Mouse (Mus musculus) heart, postnatal 36 days (tissue): ENCODE data around the gene Prkag1. TPM values are rescaled to one million over a fixed set of nuclear protein-coding genes. Genes with fewer than 3 reads are reported as not detected.

Experiments used
- DNase-seq, 2 experiments: peaks; one replicate each; pipeline ENCODE4 v3.0.0; 2021 to 2022
- intact Hi-C: fragments of 180-260 bp; cut with DNase I; formaldehyde crosslinking; loops from one replicate; pipeline ENCODE4 v1.15.1; 2025
- total RNA-seq, 2 experiments: library from RNA; stranded (reverse); gene quantifications; 2 replicates each; pipeline ENCODE4 v1.2.3; 2021

Prkag1 gene
- 100 to 1,000 TPM in 1 of 2 experiments, 10 to 100 TPM in 1; 99.8 to 112 TPM for total RNA-seq

DNA sequence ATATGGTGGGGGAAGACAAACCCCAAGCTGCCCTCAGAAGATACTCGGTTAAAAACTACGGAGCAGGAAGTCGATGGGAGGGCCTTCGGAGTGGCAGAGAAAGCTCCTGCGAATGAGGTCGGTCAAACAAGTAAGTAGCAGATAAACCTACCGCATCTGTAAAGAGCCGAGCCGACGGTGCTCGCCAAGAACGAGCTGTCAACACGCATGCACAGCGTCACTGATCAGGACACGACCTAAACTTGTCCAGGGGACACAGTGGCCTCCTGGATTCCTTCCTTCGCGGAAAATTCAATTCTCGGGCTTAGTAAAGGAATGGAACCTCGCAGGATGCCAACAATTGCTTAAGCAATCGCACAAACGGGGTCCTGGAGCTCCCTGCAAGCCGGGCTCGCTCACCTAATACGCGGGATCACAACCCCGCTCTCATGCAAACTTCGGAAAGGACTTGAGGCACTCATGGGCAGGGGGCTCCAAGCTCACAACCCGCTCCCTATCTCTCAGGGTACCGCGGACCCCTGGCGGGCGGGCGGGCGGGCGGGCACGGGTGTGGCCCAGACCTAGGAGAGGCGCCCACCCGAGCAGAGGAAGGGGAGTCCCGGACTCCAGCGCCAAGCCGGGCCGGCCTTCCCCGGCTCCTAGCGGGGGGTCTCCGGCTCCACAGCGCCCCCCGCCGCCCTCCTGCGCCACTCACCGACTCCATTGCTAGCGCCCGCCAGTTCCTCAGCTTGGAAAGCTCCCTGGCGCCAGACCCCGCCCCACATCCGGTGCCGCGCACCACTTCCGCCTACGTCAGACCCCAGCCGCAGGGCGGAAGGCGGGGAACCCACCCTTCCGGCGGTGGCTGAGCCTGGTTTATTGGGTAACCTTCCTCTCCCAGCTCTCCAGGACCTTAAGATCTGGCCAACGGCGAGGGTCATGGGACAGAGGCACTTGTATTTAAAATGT is at the start of gene Prkag1:
TSS of gene Prkag1 (minus strand) at position 786 of the 948 bp plus-strand sequence.
- DNase-seq: peak; percentile 97 to 98
- intact Hi-C loops: loop anchor here (1.0 kb wide), 1 partner anchor 169 kb away; the partner anchor contains the start of gene Ddx23

DNA sequence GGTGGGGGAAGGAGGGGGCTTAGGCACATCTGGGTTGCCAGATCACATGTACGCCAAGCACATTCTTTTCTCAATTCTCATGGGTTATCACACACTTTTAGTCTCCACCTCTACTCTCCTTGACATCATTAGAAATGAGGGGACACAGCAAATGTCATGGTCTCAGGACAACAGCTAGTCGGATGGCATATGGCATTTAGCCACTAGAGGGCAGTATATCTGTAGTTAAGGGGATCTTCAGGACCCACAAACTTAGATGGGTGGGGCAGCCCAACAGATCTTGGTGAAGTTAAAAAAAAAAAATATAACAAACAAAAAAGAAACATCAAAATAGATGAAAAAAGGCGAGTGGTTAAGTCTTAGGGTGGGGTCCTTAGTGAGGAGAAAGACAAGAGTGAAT is 46.0 kb upstream of the Prkag1 start:
- peak; percentile 65 to 70 for DNase-seq
- intact Hi-C loops: loop anchor here (1.0 to 2.0 kb wide), 2 partner anchors 51 to 117 kb away; no protein-coding TSS in a partner anchor

DNA sequence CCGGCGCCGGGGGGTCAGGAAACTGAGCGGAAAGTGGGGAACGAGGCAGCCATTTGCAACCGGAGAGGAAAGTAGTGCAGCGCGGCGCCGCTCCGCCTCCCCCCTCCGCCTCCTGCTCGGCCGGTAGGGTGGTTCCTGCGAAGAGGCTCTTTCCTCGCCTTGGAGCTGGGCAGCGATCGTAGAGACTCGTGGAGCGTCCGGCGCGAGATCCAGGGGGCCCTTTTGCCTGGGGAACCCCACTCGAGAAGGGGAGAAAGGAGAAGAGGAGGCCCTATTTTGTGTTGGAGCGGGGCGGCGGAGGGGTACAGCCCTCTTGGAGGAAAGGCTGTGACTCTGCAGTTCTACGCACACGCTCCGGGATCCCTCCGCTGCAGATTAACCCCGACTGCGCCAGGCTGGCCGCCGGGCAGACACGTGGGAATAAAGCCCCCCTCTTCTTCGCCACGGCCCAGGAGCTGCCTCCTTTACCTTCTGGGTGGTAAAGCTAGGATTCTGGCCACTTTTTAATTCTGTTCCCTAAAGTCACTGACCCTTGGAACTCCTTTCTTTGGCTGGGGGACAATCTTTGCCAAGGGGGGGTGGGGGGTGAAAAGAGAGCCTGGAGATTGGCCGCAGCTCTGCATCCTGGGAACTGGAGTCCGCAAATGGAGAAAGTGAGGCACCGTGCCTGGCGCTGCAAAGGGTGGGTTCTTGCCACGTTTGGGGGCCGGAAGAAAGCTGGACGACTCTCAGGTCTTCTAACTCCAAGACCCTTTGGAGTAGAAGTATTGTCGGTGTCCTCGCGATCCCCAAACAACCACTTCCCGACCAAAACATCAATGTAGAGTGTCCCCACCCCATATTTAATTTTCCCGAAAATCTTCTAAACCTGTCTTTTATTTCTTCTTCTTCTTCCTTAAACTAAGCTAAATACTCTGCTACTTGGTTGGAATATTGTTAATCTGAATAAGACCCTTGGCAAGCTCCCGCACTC is 40.9 kb upstream of the Prkag1 start:
- intact Hi-C loops: no loop called here
- peak; percentile 89 to 97 for DNase-seq

DNA sequence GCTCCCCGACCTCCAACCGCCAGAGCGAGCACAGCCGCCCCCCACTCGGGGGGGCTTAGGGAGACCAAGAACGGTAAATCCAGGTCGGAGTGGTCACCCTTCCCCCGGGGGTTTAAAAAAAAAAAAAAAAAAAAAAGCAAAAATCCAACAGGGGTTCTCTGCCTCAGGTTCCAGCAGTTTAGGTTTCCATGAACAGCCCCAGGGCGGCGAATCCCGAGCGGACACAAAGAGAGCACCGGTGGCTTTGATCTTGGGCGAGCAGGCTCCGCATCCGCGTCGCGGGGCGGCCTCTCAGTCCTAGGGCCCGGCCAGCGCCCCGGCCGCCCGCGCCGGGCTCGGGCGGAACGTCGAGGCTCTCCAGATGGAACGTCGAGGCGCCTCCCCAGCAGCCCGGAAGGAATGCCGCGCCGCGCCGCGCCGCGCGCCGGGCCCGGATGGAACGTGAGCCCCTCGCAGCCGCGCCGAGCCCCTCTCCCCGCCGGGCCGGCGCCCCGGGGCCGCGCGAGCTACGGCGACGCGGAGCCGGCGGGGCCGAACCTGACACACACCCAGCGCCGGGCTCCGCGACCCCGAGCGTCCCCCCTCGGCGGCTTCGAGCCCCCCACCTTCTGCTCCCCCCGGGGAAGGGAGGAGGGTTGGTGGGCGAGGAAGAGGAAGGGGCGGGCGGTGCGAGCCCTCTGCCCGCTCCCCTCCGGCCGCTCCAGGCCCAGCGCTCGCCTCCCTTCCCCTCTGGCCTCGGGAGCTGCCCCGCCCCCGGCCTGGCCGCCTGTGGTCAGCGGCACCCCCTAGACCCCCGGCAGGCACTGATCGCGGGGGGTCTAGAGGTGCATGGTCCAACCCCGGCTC is 40.0 kb upstream of the Prkag1 start, which contains the start of gene Kmt2d:
TSS of gene Kmt2d (minus strand) at position 135 of the 846 bp plus-strand sequence.
- DNase-seq: peak in 1 of 2 experiments; percentile 52
- intact Hi-C loops: no loop called here

GRCm38 (mm10) chr15:98870179-98871069 is 39.1 kb upstream of the Prkag1 start:
- peak; percentile 42 to 47 for DNase-seq
- intact Hi-C loops: loop anchor here (1.0 kb wide), 1 partner anchor 38 kb away; no protein-coding TSS in a partner anchor

DNA sequence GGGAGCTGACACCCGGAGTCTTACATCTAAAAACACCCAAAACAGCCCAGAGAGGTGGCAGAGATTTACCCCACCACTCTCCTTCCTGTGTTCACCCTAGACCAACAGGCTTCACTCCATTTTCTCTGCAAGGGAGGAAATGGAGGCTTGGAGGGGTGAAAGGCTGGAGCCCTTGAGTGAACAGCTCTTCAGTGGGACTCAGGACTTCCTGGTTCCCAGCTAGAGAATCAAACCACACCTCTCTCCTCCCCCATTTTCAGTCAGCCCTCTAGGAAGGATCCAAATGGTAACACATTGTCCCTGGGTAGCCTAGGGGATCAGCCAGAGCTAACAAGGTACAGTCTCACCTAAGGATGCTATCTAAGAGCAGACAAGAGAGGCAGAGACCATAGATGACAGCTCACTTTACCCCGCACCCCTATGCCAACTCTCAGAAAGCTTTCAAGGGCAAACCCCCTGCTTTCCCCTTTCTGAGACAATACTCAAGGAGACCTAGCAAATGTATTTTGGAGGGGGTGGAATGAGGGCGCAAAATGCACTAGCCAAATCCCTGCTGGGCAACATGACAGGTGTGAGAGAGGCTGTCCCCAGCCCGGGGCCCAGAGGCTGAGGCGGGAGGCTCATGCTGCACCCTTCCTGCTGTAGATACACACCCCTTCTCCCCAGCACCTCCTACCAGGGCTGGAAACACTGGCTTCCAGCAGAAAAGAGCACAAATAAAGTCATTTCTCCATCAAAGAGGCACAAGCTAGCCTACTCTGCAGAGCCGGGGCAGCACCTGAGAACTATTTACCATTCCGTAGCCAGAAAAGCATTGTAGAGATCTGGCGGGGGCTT is 38.2 kb upstream of the Prkag1 start:
- intact Hi-C loops: loop anchor here (1.0 kb wide), 1 partner anchor 37 kb away; no protein-coding TSS in a partner anchor
- no peak for DNase-seq

GRCm38 (mm10) chr15:98868346-98869063 is 37.2 kb upstream of the Prkag1 start:
- intact Hi-C loops: no loop called here
- no peak for DNase-seq

- peak; percentile 50 to 58 for DNase-seq
- intact Hi-C loops: no loop called here
These were observed 36.0 kb upstream of the Prkag1 start for GRCm38 (mm10) chr15:98867321-98867720.

DNA sequence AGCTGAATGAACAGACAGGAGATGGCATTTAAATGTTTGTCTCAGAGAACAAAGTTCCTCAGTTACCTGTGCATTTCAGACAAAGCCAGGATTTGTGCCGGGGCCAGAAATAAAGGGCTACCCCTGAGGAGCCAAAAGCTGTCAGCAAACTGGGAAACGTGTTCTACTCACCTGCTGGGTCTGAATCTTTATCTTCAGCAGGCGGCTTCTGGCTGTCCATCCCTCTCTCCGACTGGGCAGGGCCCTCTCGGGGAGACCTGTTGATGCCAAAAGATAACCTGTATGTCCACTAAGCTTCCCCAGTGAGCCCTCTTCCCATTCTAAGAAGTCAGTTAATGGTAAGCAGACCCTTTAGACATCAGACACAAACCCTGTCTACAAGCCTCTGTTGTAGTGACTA is 35.2 kb upstream of the Prkag1 start:
- intact Hi-C loops: no loop called here
- no peak for DNase-seq

DNA sequence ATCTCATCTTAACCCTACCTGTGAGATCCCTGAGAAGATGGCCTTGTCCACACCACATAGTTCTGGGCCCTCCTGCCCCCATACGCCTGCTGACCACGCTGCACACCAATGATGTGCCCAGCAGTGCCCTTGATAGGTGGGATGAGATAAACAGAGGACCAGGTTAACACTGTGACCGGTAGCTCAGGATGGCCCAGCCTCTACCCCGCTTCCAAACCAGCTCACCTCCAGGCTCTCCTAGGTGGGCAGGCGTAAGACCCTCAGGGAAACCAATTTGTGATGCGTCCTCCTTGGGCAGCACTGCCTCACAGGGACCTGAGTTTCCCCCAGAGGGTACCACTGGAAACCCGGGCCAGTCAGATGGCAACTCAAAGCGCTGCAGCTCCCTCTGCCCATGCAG is 34.5 kb upstream of the Prkag1 start:
- intact Hi-C loops: no loop called here
- DNase-seq: no peak

GRCm38 (mm10) chr15:98864951-98865350 is 33.6 kb upstream of the Prkag1 start:
- intact Hi-C loops: no loop called here
- no peak for DNase-seq

DNA sequence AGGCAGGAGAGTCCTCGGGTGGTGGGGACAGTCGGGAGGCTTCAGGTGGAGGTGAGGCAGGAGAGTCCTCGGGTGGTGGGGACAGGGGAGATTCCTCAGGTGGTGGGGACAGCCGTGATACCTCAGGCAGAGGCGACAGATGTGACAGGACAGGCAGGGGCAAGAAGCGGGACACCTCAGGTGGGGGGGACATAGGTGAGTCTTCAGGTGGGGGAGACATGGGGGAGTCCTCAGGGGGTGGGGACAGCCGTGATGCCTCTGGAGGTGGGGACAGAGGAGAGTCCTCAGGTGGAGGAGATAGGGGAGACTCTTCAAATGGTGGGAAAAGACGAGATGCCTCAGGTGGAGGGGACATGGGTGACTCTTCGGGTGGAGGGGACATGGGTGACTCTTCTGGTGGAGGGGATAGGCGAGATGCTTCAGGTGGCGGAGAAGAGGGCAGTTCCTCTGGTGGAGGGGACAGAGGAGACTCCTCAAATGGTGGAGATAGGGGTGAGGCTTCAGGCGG is 32.2 kb upstream of the Prkag1 start:
- intact Hi-C loops: no loop called here
- no peak for DNase-seq

DNA sequence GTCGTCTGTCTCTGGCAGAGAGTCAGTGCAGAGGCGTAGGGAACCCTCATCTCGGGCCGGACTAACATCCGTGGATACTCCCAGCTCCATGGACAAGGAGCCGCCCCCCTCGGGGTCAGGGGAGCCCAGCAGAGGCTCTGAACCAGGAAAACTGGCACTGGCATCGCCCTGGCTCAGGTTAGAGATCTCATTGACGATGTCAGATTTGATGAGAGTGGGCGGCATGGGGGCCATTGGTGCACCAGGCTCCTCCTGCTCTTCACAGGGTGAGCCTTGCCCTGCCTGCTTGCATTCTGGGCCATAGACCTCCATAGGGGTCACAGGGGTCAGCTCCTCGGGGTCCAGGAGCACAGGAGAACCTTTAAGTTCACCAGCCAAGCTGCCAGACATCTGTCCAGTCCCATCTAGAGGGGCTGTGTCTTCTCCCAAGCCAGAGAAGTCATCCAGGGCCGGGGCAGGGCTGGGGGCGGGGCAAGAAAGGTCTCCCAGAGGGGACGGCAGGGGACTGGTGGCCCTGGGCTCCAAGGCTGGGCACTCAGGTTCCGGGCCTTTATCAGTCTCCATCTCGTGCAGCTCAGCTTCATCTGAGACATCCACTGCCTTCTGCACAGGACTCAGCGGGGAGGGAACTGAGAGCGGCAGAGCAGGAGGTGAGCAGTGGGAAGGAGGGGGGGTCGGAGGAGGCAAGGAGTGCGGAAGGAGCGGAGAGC is 30.5 kb upstream of the Prkag1 start:
- DNase-seq: no peak
- intact Hi-C loops: no loop called here

DNA sequence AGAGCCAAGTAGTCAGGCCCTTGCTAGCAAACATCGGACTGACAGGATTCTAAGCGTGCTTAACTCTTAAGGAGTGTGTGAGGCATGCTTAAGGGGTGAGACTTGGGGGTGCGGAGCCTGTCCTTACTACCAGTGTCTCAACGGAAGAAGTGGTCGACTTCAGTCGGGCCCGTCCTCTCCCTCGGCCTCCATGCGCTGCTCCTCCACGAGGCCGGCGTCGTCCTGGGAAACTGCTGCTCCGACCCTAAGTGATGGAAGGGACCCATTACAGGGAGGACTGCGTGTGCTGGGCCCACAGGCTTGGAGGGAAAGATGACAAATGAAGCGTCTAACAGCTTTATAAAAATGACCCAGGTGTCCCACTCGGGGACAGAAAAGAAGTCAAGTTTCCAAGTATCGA is 29.6 kb upstream of the Prkag1 start:
- DNase-seq: no peak
- intact Hi-C loops: no loop called here

DNA sequence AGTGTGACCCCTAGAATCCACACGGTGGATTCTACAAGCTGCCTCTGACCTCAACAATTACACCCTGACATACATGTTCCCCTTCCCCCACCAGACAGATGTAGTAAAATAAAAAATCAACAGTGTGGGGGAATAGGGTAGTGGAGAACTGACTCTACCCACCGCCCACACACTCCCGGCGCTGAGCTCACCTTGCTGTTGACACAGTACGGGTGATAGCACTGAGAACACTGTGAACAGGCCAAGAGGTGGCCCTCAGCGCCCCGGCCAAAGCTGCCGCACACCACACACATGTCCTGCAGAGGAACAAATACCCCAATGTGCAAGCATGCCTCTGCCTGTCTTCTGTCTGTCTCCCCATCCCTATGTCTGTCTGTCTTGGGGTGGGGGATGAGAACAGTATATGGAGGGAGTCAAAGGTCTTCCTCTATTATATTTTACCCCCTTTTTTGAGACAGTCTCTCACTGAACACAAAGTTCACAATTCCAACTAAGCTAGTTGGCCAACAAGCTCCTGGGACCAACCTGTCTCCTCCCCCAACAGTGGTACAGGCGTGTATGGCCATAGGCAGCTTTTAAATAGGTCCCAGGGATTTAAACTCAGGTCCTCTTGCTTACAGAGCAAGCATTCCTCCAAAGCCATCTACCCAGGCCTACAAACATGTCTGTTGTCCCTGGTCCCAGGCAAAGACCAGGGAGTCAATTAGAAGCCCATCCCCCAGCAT is 28.2 kb upstream of the Prkag1 start:
- intact Hi-C loops: no loop called here
- DNase-seq: no peak

DNA sequence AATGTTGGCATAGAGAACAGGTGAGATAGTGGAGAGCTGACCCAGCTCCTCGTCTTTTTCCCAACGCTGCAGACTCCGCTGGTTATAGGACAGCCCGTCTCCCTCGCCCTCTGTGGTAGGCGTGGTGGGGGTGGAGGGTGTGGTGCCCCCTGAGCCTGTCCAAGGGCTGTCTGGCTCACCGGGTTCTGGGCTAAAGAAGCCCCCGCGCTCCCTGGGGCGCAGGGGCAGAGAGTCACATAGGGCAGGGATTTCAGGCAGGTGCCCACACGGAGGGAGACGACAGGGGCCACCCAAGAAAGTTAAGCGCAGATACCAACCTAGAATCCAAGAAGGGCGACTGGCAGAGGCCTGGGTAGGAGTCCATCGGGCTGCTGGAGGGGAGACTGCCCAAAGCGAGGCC is 22.9 kb upstream of the Prkag1 start:
- no peak for DNase-seq
- intact Hi-C loops: no loop called here
